Mouse (Mus musculus) lung, postnatal 0 days (tissue): ENCODE measurements around the gene Tle3.

Source experiments
- CTCF ChIP-seq: IDR thresholded peaks from 2 replicates; pipeline ENCODE4 v1.5.1; 2016; ENCODE audit warnings: antibody characterized with exemption, mild to moderate bottlenecking
- EP300 ChIP-seq: IDR thresholded peaks from 2 replicates; pipeline ENCODE4 v1.6.1; 2016; ENCODE audit warnings: antibody characterized with exemption, mild to moderate bottlenecking, control low read depth

DNA sequence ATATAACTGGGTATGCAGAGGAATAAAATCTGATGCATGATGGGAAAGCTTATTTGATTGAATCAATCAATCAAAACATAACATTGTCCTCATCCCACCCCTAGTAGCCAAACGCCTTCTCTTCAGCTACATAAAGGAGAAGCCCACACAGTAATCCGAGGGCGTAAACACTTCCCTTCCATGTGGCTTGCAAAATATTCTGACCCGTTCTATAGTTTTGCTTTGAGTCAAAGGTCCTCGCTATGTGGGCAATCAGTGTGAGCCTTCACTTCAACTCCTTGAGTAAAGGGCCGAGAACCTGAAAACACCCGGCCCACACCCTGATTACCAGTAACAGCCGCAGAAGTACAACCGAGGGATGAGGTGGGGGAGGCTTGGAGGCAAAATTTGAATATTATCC is 41.4 kb upstream of the Tle3 start:
- TF ChIP-seq EP300 (no peak), CTCF (no peak)
